Mouse (Mus musculus): ENCODE data around the gene Zfp106.

Zfp106 gene

GRCm38 (mm10) chr2:120539778-120540208 lies 23.9 kb downstream of the Zfp106 start:
- DNase-seq: peak; percentile 56

GRCm38 (mm10) chr2:120539333-120539732 lies 24.3 kb downstream of the Zfp106 start:
- DNase-seq: no peak

- DNase-seq: no peak
Observed at GRCm38 (mm10) chr2:120531223-120531622, 32.4 kb downstream of the Zfp106 start.

GRCm38 (mm10) chr2:120529531-120529930 lies 34.1 kb downstream of the Zfp106 start:
- DNase-seq: no peak

GRCm38 (mm10) chr2:120526771-120527170 lies 36.9 kb downstream of the Zfp106 start:
- no peak for DNase-seq

GRCm38 (mm10) chr2:120518547-120519210 lies 45.0 kb downstream of the Zfp106 start:
- no peak for DNase-seq

GRCm38 (mm10) chr2:120514181-120514580 lies 49.5 kb downstream of the Zfp106 start:
- DNase-seq: no peak

- no peak for DNase-seq
Observed at GRCm38 (mm10) chr2:120503992-120504391, 59.7 kb downstream of the Zfp106 start.

GRCm38 (mm10) chr2:120503094-120503493 lies 60.5 kb downstream of the Zfp106 start:
- no peak for DNase-seq

GRCm38 (mm10) chr2:120502605-120502990 lies 61.0 kb downstream of the Zfp106 start:
- DNase-seq: peak; percentile 21

GRCm38 (mm10) chr2:120501931-120502604 lies 61.6 kb downstream of the Zfp106 start:
- no peak for DNase-seq

GRCm38 (mm10) chr2:120501136-120501918 lies 62.3 kb downstream of the Zfp106 start:
- DNase-seq: no peak

- DNase-seq: no peak
Observed at GRCm38 (mm10) chr2:120499971-120500471, 63.6 kb downstream of the Zfp106 start.

- DNase-seq: peak; percentile 29
Observed at GRCm38 (mm10) chr2:120496511-120496910, 67.1 kb downstream of the Zfp106 start.

GRCm38 (mm10) chr2:120493254-120493653 lies 70.4 kb downstream of the Zfp106 start:
- no peak for DNase-seq

GRCm38 (mm10) chr2:120484241-120484640 lies 79.4 kb downstream of the Zfp106 start:
- no peak for DNase-seq

GRCm38 (mm10) chr2:120482506-120483389 lies 80.9 kb downstream of the Zfp106 start:
- no peak for DNase-seq

- DNase-seq: no peak
Observed at GRCm38 (mm10) chr2:120481921-120482320, 81.7 kb downstream of the Zfp106 start.

GRCm38 (mm10) chr2:120478600-120478999 lies 85.0 kb downstream of the Zfp106 start:
- DNase-seq: peak; percentile 74

GRCm38 (mm10) chr2:120476277-120477087 lies 87.2 kb downstream of the Zfp106 start:
- no peak for DNase-seq

GRCm38 (mm10) chr2:120470856-120471255 lies 92.8 kb downstream of the Zfp106 start:
- DNase-seq: no peak

GRCm38 (mm10) chr2:120469715-120470114 lies 93.9 kb downstream of the Zfp106 start:
- no peak for DNase-seq
